In the genomic region with DNA sequence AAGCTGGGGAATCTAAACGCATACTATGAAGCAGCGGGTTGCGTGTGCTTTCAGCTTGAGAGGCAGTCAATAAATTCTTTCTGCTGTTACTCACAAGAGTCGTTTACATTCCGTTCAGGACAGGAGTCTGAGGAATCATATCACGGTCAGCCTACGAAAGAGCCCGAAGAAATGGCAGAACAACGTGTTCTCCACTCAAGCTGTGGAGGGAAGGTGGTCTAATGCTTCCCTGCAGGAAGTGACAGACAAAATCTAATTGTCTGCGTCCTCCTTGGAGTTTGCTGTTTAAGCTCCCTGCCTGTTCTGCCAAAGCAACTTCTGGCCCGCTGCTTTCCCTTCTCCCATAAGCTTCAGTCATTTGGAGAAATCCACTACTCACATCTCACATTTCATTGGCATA, we compare ENCODE assay signal across 11 mouse cellular contexts. TPM values are rescaled to one million over a fixed set of nuclear protein-coding genes. Genes with fewer than 3 reads are reported as not detected.
A peak's percentile ranks its signal among the peaks of the same experiment; 100 is the strongest.
DNase-seq lines count a peak whose midpoint lies in the region; ATAC-seq and TF ChIP-seq lines count a peak whose summit lies in the region.
"Had no signal": no experiment of that assay in that cellular context is flagged by ENCODE, and none has a peak within 500 bp of the region (broad histone marks: within the 10 kb centered on the region; RNA-seq: fewer than 3 reads in every experiment).

No protein-coding gene starts in this region.

- peak overlapping the region; percentile 52 for H3K4me2 ChIP-seq in heart, embryonic 12.5 days
- peak overlapping the region; percentile 45 for H3K4me2 ChIP-seq in forebrain, embryonic 14.5 days (ENCODE audit: low read length)
- H3K4me2 ChIP-seq: liver, embryonic 15.5 days had no signal

- H3K9ac ChIP-seq in heart, embryonic 12.5 days: no peak overlapping the region
- peak overlapping the region; percentile 32; the same call in 1 of the 2 replicates for H3K9ac ChIP-seq in forebrain, embryonic 14.5 days (ENCODE audit: low read length)
- H3K9ac ChIP-seq: liver, embryonic 15.5 days had no signal

- TF ChIP-seq CTCF in Patski (IDR thresholded peaks at IDR 0.05): no peak

- POLR2A ChIA-PET in Patski (lab: Charles Lee): interaction anchor here (1.1 kb wide), 1 partner anchor 87 kb away, joined by 3 read pairs; no protein-coding TSS in a partner anchor

- in situ Hi-C loops in Patski (cut with MboI; ENCODE audit: low pct_unique_long_range_greater_than_20kb): no loop called here

- H3K4me3 ChIP-seq in heart, embryonic 12.5 days: no peak overlapping the region
- H3K4me3 ChIP-seq in forebrain, embryonic 14.5 days (ENCODE audit: low read depth, low read length): peak overlapping the region; percentile 17
- no peak overlapping the region for H3K4me3 ChIP-seq in midbrain, embryonic 10.5 days
- H3K4me3 ChIP-seq: liver, embryonic 15.5 days had no signal

- H3K9me3 ChIP-seq in heart, embryonic 12.5 days (replicated peaks): no peaks in the 10 kb centered on the region
- H3K9me3 ChIP-seq in forebrain, embryonic 14.5 days (replicated peaks; ENCODE audit: control insufficient read depth, low read length): no peaks in the 10 kb centered on the region
- H3K9me3 ChIP-seq in midbrain, embryonic 10.5 days (replicated peaks): no peaks in the 10 kb centered on the region
- H3K9me3 ChIP-seq: liver, embryonic 15.5 days had no signal

- peaks cover 13% of the 10 kb centered on the region for H3K4me1 ChIP-seq in heart, embryonic 12.5 days (replicated peaks)
- H3K4me1 ChIP-seq in forebrain, embryonic 14.5 days (ENCODE audit: control insufficient read depth, insufficient read depth, low read length): peaks cover 11% of the 10 kb centered on the region
- H3K4me1 ChIP-seq in midbrain, embryonic 10.5 days: peaks cover 14% of the 10 kb centered on the region
- H3K4me1 ChIP-seq: liver, embryonic 15.5 days had no signal

- 29% methylated on average over 11 of the region's 11 CpGs for WGBS in heart, embryonic 12.5 days
- 23% methylated on average over 11 of the region's 11 CpGs for whole genome bisulfite sequencing in forebrain, embryonic 14.5 days
- 59% methylated on average over 11 of the region's 11 CpGs for WGBS in midbrain, embryonic 10.5 days

- H3K27me3 ChIP-seq in heart, embryonic 12.5 days (replicated peaks): no peaks in the 10 kb centered on the region
- H3K27me3 ChIP-seq in Patski: no peaks in the 10 kb centered on the region
- H3K27me3 ChIP-seq in forebrain, embryonic 14.5 days (replicated peaks; ENCODE audit: control insufficient read depth, insufficient read depth, low read length): no peaks in the 10 kb centered on the region
- H3K27me3 ChIP-seq in midbrain, embryonic 10.5 days (ENCODE audit: low read depth, poor library complexity, severe bottlenecking): no peaks in the 10 kb centered on the region
- H3K27me3 ChIP-seq: liver, embryonic 15.5 days had no signal

- no peaks in the 10 kb centered on the region for H3K36me3 ChIP-seq in heart, embryonic 12.5 days
- H3K36me3 ChIP-seq in forebrain, embryonic 14.5 days (ENCODE audit: control insufficient read depth, insufficient read depth, low read length): no peaks in the 10 kb centered on the region
- H3K36me3 ChIP-seq in midbrain, embryonic 10.5 days: no peaks in the 10 kb centered on the region
- H3K36me3 ChIP-seq: liver, embryonic 15.5 days had no signal

- ATAC-seq in heart, embryonic 12.5 days (ENCODE audit: insufficient number of reproducible peaks, low FRiP score): no peak
- peak; percentile 82 for ATAC-seq in Patski
- ATAC-seq in forebrain, embryonic 14.5 days: peak; percentile 38; the same call in 1 of the 2 replicates
- no peak for ATAC-seq in megakaryocyte-erythroid progenitor cell, adult 5-6 weeks (replicated peaks; ENCODE audit: low FRiP score, low TSS enrichment, poor library complexity, severe bottlenecking)
- ATAC-seq: CD4-positive, CD25-positive, alpha-beta regulatory T cell, adult 4 months had no signal

- CTCF ChIA-PET in Patski (lab: Charles Lee): interaction anchor here (2.1 kb wide), 1 partner anchor 17 kb away, joined by 4 read pairs; no protein-coding TSS in a partner anchor

- no peak for DNase-seq in heart, adult 9 months (ENCODE audit: low spot score in 2 of 2)
- DNase-seq in Patski (ENCODE audit: low read depth, low spot score): no peak
- DNase-seq in forebrain, embryonic 14.5 days (ENCODE audit: low spot score): peak; percentile 39
- DNase-seq in midbrain, embryonic 10.5 days (ENCODE audit: low spot score): no peak
- no peak for DNase-seq in spleen, adult 18-20 months
- DNase-seq in right cerebral cortex, postnatal 14 days: no peak

- no peak overlapping the region for H3K27ac ChIP-seq in heart, embryonic 12.5 days (ENCODE audit: poor library complexity, severe bottlenecking)
- H3K27ac ChIP-seq in forebrain, embryonic 14.5 days (ENCODE audit: low read depth, low read length): peak overlapping the region; percentile 55; the same call in 1 of the 2 replicates
- peak overlapping the region; percentile 38; the same call in 1 of the 2 replicates for H3K27ac ChIP-seq in midbrain, embryonic 10.5 days (replicated peaks)
- H3K27ac ChIP-seq: liver, embryonic 15.5 days had no signal

RNA-seq across cellular contexts. Expression of gene Gm10118, which starts 50.9 kb away (rescaled TPM):
- 2.6 and 3.1 TPM in 2 replicates for polyA plus RNA-seq in heart, embryonic 12.5 days (2016; fragmentation: Nextera tagmentation; extraction: Ambion mirVana)
- not detected for polyA plus RNA-seq in Patski (2021)
- polyA plus RNA-seq in forebrain, embryonic 14.5 days (2014; fragmentation: Nextera tagmentation; extraction: Ambion mirVana): 0.28 and 1.2 TPM in 2 replicates
- polyA plus RNA-seq in midbrain, embryonic 10.5 days (2016; fragmentation: Nextera tagmentation; extraction: Ambion mirVana): not detected in 2 replicates
- not detected in 2 replicates for total RNA-seq in megakaryocyte-erythroid progenitor cell, adult 5-6 weeks (2014; fragmentation: Nextera tagmentation)
- not detected in 2 replicates for total RNA-seq in megakaryocyte-erythroid progenitor cell, adult 5-6 weeks (2017)
- total RNA-seq: adrenal gland, adult 18-20 months had no signal
- polyA plus RNA-seq: CD4-positive, CD25-positive, alpha-beta regulatory T cell, adult 4 months; liver, embryonic 15.5 days had no signal

Comparison
In these comparisons a context has a peak if more than half of its experiments do, and no peak if none do; other contexts are left out.
1. ATAC-seq: peak in Patski (single experiment) and forebrain, embryonic 14.5 days (single experiment); none in heart, embryonic 12.5 days (single experiment) and megakaryocyte-erythroid progenitor cell, adult 5-6 weeks (single experiment).